Mouse (Mus musculus) stomach, embryonic 14.5 days (tissue): ENCODE measurements around the gene Dstn. TPM values are rescaled to one million over a fixed set of nuclear protein-coding genes. Genes with fewer than 3 reads are reported as not detected.
A peak's percentile ranks its signal among the peaks of the same experiment; 100 is the strongest.

Source experiments
- ATAC-seq: fragments of 200-750 bp; cut with Nextera tagmentation; 2 replicates; pipeline ENCODE4 v1.8.0; 2017; ENCODE audit warnings: low read depth, moderate TSS enrichment; ENCODE audit not compliant: insufficient number of reproducible peaks, insufficient read depth, low FRiP score
- H3K27ac ChIP-seq: fragments of 300-500 bp; sonication (generic); 2 replicates; pipeline ENCODE4 v1.5.1; 2014; ENCODE audit warnings: mild to moderate bottlenecking, low read length, moderate library complexity, mixed read lengths
- H3K27me3 ChIP-seq: fragments of 300-500 bp; sonication (generic); 2 replicates; pipeline ENCODE4 v1.6.1; 2014; ENCODE audit warnings: low read length, control low read depth, mixed read lengths; ENCODE audit not compliant: control insufficient read depth, insufficient read depth
- H3K36me3 ChIP-seq: fragments of 300-500 bp; sonication (generic); 2 replicates; pipeline ENCODE4 v1.6.1; 2014; ENCODE audit warnings: mild to moderate bottlenecking, control low read depth, low read length, moderate library complexity, mixed read lengths; ENCODE audit not compliant: control insufficient read depth, insufficient read depth
- H3K4me1 ChIP-seq: fragments of 300-500 bp; sonication (generic); 2 replicates; pipeline ENCODE4 v1.6.1; 2014; ENCODE audit warnings: low read length, control low read depth, mixed read lengths; ENCODE audit not compliant: control insufficient read depth, insufficient read depth
- H3K4me2 ChIP-seq: fragments of 300-500 bp; sonication (generic); replicated peaks from 2 replicates; pipeline ENCODE4 v1.6.1; 2014; ENCODE audit warnings: low read depth, low read length, control low read depth
- H3K4me3 ChIP-seq: fragments of 300-500 bp; sonication (generic); 2 replicates; pipeline ENCODE4 v1.5.1; 2014; ENCODE audit warnings: low read depth, low read length, control low read depth
- H3K9ac ChIP-seq: fragments of 300-500 bp; sonication (generic); replicated peaks from 2 replicates; pipeline ENCODE4 v1.6.1; 2014; ENCODE audit warnings: low read depth, mild to moderate bottlenecking, control low read depth, low read length, moderate library complexity, mixed read lengths
- H3K9me3 ChIP-seq: fragments of 300-500 bp; sonication (generic); 2 replicates; pipeline ENCODE4 v1.6.1; 2016; ENCODE audit warnings: low read depth, low read length, control low read depth; ENCODE audit not compliant: control insufficient read depth
- WGBS: fragments of 180-500 bp; shearing (Covaris S2); extraction: QIAGEN DNeasy Blood & Tissue Kit; methylation state at CpG from one replicate; pipeline ENCODE4 v1.1.7; 2014; 5-methylcytosine and 5-hydroxymethylcytosine counted together
- polyA plus RNA-seq: library from polyadenylated mRNA; unstranded; fragments of >200 nt; fragmentation: Nextera tagmentation; extraction: Ambion mirVana; gene quantifications from 2 replicates; pipeline ENCODE4 v1.2.1, GENCODE M21; 2014

The Dstn gene
- polyA plus RNA-seq, 1 experiment from 2014 or later = 841 TPM

DNA sequence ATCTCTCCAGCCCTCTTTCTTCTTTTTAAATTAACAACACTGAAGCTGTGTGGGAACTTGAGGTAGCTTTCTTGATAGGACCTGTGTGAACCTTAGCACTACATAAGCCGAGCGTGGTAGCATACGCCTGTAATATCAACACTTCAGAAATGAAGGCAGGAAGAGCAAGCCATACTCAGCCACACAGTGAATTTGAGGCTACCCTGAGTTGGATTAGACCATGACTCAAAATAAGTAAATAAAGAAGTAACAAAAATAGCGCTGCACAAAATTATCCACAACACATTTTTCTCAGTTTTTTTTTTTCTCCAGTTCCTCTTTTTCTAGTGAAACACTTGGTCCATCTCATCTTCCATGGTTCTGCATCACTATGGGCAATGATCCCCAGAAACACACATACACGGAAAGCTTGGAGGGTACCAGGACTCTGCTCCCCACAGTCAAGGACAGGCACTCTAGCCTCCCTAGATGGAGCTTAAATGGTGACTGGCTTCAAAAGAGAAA, 60.1 kb downstream of the Dstn start:
- Histone ChIP-seq H3K36me3 (peaks cover 40% of the 10 kb centered on the region), H3K9me3 (no peaks in the 10 kb centered on the region), H3K4me1 (no peaks in the 10 kb centered on the region), H3K27ac (no peak overlapping the region), H3K4me2 (no peak overlapping the region), H3K27me3 (no peaks in the 10 kb centered on the region), H3K9ac (no peak overlapping the region), H3K4me3 (no peak overlapping the region)
- 97% methylated on average over 5 of the region's 5 CpGs for WGBS
- no peak for ATAC-seq

DNA sequence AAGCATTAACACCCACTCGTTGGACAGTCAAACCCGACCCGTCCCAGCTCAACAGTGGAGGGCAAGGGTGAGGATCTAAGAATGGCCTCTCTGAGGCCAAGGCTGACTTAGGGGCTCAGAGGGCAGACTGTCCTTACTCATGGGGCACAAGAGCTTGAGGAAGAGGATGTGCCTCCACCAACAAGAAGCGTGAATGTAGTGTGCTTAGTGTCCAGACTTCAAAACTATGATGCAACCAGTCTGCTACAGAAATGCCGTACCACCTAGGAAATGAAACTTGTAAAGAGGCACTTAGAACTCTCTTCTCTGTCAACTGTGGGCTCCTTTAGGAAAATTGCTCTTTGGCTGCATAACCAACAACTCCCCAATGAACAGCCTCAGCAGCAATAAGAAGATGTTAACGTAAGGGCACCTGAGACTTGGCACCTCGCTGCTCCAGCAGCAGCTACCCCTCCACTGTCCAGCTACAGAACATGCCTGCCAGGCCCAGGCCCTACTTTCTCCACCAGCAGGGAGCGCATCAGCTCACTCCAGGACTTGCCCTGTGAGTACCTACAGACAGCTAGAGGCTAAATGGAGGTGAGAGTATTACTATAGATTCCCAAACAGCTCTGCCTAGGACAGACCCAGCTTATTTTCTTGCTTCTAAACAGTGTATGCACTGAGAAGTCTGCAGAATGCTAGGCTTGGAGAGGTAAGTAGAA, 63.5 kb downstream of the Dstn start:
- no peak overlapping the region for H3K9ac ChIP-seq
- 90% methylated on average over 8 of the region's 8 CpGs for WGBS
- H3K27me3 ChIP-seq = no peaks in the 10 kb centered on the region
- H3K36me3 ChIP-seq = peaks cover 15% of the 10 kb centered on the region
- H3K4me2 ChIP-seq = no peak overlapping the region
- H3K4me1 ChIP-seq = no peaks in the 10 kb centered on the region
- no peaks in the 10 kb centered on the region for H3K9me3 ChIP-seq
- no peak for ATAC-seq
- H3K4me3 ChIP-seq = no peak overlapping the region
- H3K27ac ChIP-seq = no peak overlapping the region

DNA sequence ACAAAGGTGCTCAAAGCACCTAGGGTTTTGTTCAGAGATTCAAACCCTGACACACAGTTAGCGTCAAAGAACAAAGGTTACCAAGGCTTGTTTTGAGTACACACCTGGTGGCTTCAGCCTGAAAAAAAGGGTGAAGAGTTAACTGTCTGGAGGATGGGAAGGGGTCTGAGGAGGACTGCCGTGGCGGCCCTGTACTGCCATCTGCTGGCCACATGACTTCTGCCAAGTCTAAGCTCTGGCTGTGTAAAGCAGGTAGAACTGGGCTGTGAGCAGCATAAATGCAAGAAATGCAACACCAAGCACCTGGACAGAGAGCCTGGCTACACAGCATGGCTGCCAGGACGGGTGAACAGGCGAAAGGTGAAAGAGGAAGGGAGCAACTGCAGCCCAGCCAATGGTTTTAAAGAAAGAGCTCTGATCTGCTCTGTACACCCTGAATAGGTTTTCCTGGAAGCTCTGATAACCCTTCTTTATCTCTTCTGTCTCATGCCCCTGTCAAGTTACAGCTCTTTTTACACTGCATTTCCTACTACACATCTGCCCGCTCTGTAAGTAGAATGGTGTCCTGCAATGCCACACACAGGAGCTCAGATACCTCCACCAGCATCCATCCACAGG, 65.8 kb downstream of the Dstn start:
- H3K9ac ChIP-seq = no peak overlapping the region
- ATAC-seq = peak; percentile 78; the same call in 1 of the 2 replicates

DNA sequence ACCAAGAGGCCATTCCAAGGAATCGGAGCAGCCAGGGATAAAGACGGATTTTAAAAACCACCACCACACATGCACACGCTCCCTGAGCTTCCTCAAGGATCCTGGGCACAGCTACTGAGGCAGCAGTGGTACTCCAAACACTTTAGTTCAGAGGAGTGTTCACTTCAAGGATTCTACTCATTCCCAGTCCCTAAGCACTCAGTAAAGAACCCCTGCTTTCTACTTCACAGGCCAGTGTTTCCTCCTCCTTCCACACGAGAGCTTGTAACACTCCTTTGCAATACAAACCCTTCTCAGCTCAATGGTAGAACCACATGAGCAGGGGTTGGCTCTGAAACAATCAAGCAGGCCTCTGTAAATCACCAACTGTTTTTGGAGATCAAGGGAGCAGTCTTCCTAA, 67.0 kb downstream of the Dstn start:
- Histone ChIP-seq H3K9ac (no peak overlapping the region), H3K4me3 (no peak overlapping the region), H3K27me3 (no peaks in the 10 kb centered on the region), H3K4me2 (no peak overlapping the region), H3K36me3 (peaks cover 21% of the 10 kb centered on the region; the same call in 1 of the 2 replicates), H3K27ac (no peak overlapping the region), H3K4me1 (no peaks in the 10 kb centered on the region), H3K9me3 (no peaks in the 10 kb centered on the region)
- 86% methylated on average over 4 of the region's 4 CpGs for WGBS
- no peak for ATAC-seq

More for the DNA sequence above, 65.8 kb downstream of the Dstn start:
- Histone ChIP-seq H3K4me1 (no peaks in the 10 kb centered on the region), H3K36me3 (peaks cover 18% of the 10 kb centered on the region; the same call in 1 of the 2 replicates), H3K27ac (no peak overlapping the region), H3K9me3 (no peaks in the 10 kb centered on the region), H3K4me2 (no peak overlapping the region), H3K27me3 (no peaks in the 10 kb centered on the region), H3K4me3 (no peak overlapping the region)
- WGBS = 46% methylated on average over 6 of the region's 6 CpGs

DNA sequence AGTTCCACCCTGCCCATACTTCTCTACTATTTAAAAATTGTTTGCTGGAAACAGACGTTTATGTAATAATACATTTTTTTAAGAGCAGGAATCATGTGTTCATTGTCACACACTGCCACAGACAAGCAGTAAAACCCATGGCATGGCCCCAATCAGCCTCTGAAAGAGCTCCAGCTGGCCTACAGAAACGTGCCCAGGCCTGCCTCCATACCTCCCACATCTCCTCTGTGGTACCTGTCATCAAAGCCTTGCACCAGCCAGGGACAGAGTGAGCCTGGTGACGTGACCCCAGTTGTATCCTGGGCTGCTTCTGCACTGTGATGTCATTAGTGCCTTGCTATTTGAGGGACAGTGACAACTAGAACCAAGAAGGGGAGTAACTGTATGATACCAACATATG, 67.8 kb downstream of the Dstn start:
- whole genome bisulfite sequencing = 48% methylated on average over 3 of the region's 3 CpGs
- Histone ChIP-seq H3K9ac (no peak overlapping the region), H3K4me2 (no peak overlapping the region), H3K27ac (peak overlapping the region; percentile 16; the same call in 1 of the 2 replicates), H3K4me3 (no peak overlapping the region), H3K4me1 (no peaks in the 10 kb centered on the region), H3K36me3 (peaks cover 21% of the 10 kb centered on the region; the same call in 1 of the 2 replicates), H3K27me3 (no peaks in the 10 kb centered on the region), H3K9me3 (no peaks in the 10 kb centered on the region)
- ATAC-seq = peak; percentile 23; the same call in 1 of the 2 replicates

DNA sequence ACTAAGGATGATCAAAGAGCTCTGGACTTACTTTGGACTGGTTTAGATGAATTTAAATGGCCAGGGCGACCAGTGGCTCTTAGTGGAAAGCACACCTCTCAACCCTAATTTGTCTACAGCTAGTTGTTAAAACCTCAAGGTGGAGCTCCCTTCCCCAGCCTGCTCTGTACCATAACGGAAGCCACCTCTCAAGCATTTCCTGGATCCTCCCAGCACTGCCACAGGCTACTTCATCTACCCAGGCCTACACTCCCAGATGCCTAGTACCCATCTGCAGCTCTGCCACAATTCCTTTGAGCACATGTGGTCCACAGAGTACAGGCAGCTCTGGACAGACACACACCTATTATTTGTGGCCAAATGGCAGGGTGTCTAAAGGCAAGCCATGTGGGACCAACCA, 68.4 kb downstream of the Dstn start:
- H3K36me3 ChIP-seq = peaks cover 21% of the 10 kb centered on the region; the same call in 1 of the 2 replicates
- no peak overlapping the region for H3K9ac ChIP-seq
- no peaks in the 10 kb centered on the region for H3K4me1 ChIP-seq
- H3K27me3 ChIP-seq = no peaks in the 10 kb centered on the region
- no peak overlapping the region for H3K27ac ChIP-seq
- no peak for ATAC-seq
- H3K4me3 ChIP-seq = no peak overlapping the region
- no peak overlapping the region for H3K4me2 ChIP-seq
- WGBS = 56% methylated on average over 2 of the region's 2 CpGs
- H3K9me3 ChIP-seq = no peaks in the 10 kb centered on the region

DNA sequence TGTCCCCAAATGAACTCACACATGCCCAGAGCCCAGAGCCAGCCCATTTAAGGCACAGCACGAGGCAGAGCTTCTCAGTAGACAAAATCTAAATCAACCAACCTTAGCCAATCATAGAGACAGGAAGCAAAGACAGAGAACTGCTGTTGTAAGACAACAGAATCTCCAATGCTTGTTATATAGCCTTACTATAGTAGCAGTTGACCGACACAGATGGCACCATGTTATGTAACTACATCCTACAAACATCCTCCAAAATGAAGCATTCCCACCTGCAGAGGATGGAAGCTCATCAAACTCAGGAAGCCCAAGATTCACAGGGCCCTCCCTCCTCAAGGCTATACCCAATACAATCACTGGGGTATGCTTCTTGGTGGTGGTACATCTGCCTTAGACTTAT, 72.4 kb downstream of the Dstn start:
- no peak overlapping the region for H3K27ac ChIP-seq
- WGBS = 69% methylated on average over 2 of the region's 2 CpGs

DNA sequence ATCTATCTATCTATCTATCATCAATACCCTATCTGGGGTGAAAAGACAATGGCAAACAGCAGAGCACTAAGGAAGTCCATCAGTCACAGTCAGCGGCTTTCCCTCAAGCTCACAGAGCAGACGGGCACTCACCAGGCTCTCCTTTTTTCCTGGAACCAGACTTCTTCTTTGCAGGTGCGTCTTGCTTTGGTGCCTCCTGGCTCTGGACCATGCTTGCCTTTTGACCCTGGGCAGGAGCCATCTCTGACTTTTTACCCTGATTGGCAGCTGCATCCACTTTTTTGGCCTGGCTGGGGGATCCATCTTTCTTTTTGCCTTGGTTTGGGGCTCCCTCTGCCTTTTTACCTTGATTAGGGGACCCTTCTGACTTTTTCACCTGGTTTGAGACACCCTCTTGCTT, 72.9 kb downstream of the Dstn start:
- Histone ChIP-seq H3K4me2 (no peak overlapping the region), H3K9me3 (no peaks in the 10 kb centered on the region), H3K4me1 (no peaks in the 10 kb centered on the region), H3K27ac (no peak overlapping the region), H3K27me3 (no peaks in the 10 kb centered on the region), H3K36me3 (peaks cover 18% of the 10 kb centered on the region), H3K4me3 (no peak overlapping the region), H3K9ac (no peak overlapping the region)
- 93% methylated on average over 3 of the region's 3 CpGs for WGBS
- no peak for ATAC-seq

More for the DNA sequence above, 72.4 kb downstream of the Dstn start:
- H3K4me3 ChIP-seq = no peak overlapping the region
- no peaks in the 10 kb centered on the region for H3K4me1 ChIP-seq
- H3K27me3 ChIP-seq = no peaks in the 10 kb centered on the region
- H3K9ac ChIP-seq = no peak overlapping the region
- ATAC-seq = no peak
- peaks cover 18% of the 10 kb centered on the region for H3K36me3 ChIP-seq
- H3K4me2 ChIP-seq = no peak overlapping the region
- H3K9me3 ChIP-seq = no peaks in the 10 kb centered on the region
